Mouse (Mus musculus): Measurements from ENCODE around the gene Wdr43.

- TF ChIP-seq CTCF (IDR thresholded peaks at IDR 0.05; ENCODE audit: control insufficient read depth, insufficient read depth, low read length), result no peak
- TF ChIP-seq POLR2A (IDR thresholded peaks at IDR 0.05; ENCODE audit: borderline replicate concordance, control insufficient read depth, low read depth, low read length), result no peak
Observed at GRCm38 (mm10) chr17:71683281-71683680, 67.6 kb downstream of the Wdr43 start.
